Mouse (Mus musculus) megakaryocyte, adult 5-6 weeks (primary cell): ENCODE measurements around the gene Arhgap18. TPM values are rescaled to one million over a fixed set of nuclear protein-coding genes. Genes with fewer than 3 reads are reported as not detected.
A peak's percentile ranks its signal among the peaks of the same experiment; 100 is the strongest.

Experiments
- ATAC-seq: 2 replicates; pipeline ENCODE4 v1.8.0; 2016; ENCODE audit warnings: mild to moderate bottlenecking, inconsistent platforms; ENCODE audit not compliant: poor library complexity, severe bottlenecking
- total RNA-seq, 2 experiments: library from RNA; stranded (forward) in 1 of 2; stranded (reverse) in 1 of 2; fragments of 153-499, 151-499 nt in 1 of 2; fragments of 221-1000, 200-1000 nt in 1 of 2; gene quantifications; 2 replicates each; pipeline versions ENCODE4 v1.2.3 to v1.2.4; 2015 to 2017

Arhgap18 gene
- total RNA-seq, 2 experiments from 2014 or later, result 21.3 to 25.6 TPM

GRCm38 (mm10) chr10:26774266-26774665 is 21.0 kb downstream of the Arhgap18 start:
- ATAC-seq, result no peak

- no peak for ATAC-seq
Observed at GRCm38 (mm10) chr10:26776443-26776842, 23.2 kb downstream of the Arhgap18 start.

GRCm38 (mm10) chr10:26780581-26780980 is 27.4 kb downstream of the Arhgap18 start:
- peak; percentile 57 for ATAC-seq

GRCm38 (mm10) chr10:26789680-26790079 is 36.5 kb downstream of the Arhgap18 start:
- no peak for ATAC-seq

GRCm38 (mm10) chr10:26791810-26792209 is 38.6 kb downstream of the Arhgap18 start:
- ATAC-seq, result peak; percentile 68

GRCm38 (mm10) chr10:26793013-26793412 is 39.8 kb downstream of the Arhgap18 start:
- no peak for ATAC-seq

- ATAC-seq, result no peak
Observed at GRCm38 (mm10) chr10:26796432-26797286, 43.4 kb downstream of the Arhgap18 start.

- peak; percentile 56 for ATAC-seq
Observed at GRCm38 (mm10) chr10:26797287-26797672, 44.1 kb downstream of the Arhgap18 start.

- ATAC-seq, result peak; percentile 27
Observed at GRCm38 (mm10) chr10:26798752-26799411, 45.7 kb downstream of the Arhgap18 start.

- ATAC-seq, result peak; percentile 90
Observed at GRCm38 (mm10) chr10:26799562-26800051, 46.4 kb downstream of the Arhgap18 start.

GRCm38 (mm10) chr10:26804351-26804983 is 51.2 kb downstream of the Arhgap18 start:
- ATAC-seq, result no peak

GRCm38 (mm10) chr10:26805007-26805406 is 51.8 kb downstream of the Arhgap18 start:
- no peak for ATAC-seq

- no peak for ATAC-seq
Observed at GRCm38 (mm10) chr10:26806092-26806491, 52.9 kb downstream of the Arhgap18 start.

GRCm38 (mm10) chr10:26810059-26810458 is 56.8 kb downstream of the Arhgap18 start:
- ATAC-seq, result no peak

- no peak for ATAC-seq
Observed at GRCm38 (mm10) chr10:26810810-26811209, 57.6 kb downstream of the Arhgap18 start.

GRCm38 (mm10) chr10:26811342-26811741 is 58.1 kb downstream of the Arhgap18 start:
- ATAC-seq, result no peak

- ATAC-seq, result no peak
Observed at GRCm38 (mm10) chr10:26815646-26816045, 62.4 kb downstream of the Arhgap18 start.

GRCm38 (mm10) chr10:26820326-26820725 is 67.1 kb downstream of the Arhgap18 start:
- ATAC-seq, result no peak

- ATAC-seq, result no peak
Observed at GRCm38 (mm10) chr10:26820936-26821335, 67.7 kb downstream of the Arhgap18 start.

GRCm38 (mm10) chr10:26823997-26824396 is 70.8 kb downstream of the Arhgap18 start:
- ATAC-seq, result no peak

GRCm38 (mm10) chr10:26825246-26825889 is 72.1 kb downstream of the Arhgap18 start:
- no peak for ATAC-seq
